Comparison of ENCODE assay signal across 19 mouse cellular contexts in the genomic region with DNA sequence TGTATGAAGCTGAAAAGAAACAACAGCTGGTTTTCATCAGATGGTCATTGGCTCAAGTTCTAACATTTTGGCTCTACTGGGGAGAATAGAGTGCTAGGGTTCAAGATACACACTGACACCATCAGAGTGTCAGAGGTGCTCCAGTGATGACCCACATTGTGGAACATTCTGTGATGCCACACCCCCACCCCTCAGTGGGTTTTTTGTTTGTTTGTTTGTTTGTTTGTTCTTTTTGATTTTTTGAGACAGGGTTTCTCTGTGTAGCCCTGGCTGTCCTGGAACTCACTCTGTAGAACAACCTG.
"Had no signal": no experiment of that assay in that cellular context is flagged by ENCODE, and none has a peak within 500 bp of the region (broad histone marks: within the 10 kb centered on the region; RNA-seq: fewer than 3 reads in every experiment).

No protein-coding gene starts in this region.

- ATAC-seq: intestine, embryonic 15.5 days; liver, embryonic 12.5 days had no signal

- H3K4me3 ChIP-seq: intestine, embryonic 15.5 days; layer of hippocampus, adult 2 months; limb, embryonic 15.5 days; liver, embryonic 12.5 days had no signal

- H3K4me2 ChIP-seq: intestine, embryonic 15.5 days; limb, embryonic 15.5 days; liver, embryonic 12.5 days; midbrain, embryonic 11.5 days had no signal

- DNase-seq: kidney, adult 18-20 months; kidney, adult 9 months; kidney, postnatal 25 days; layer of hippocampus, adult 9-11 months; lung, adult 2 months; lung, postnatal 4 days; right cerebral cortex, adult 18-20 months; right cerebral cortex, postnatal 14 days; right cerebral cortex, postnatal 4 days; thymus, adult 2 months; thymus, postnatal 14 days; thymus, postnatal 4 days had no signal

- H3K9me3 ChIP-seq: intestine, embryonic 15.5 days; limb, embryonic 15.5 days; liver, embryonic 12.5 days had no signal

- H3K27me3 ChIP-seq: intestine, embryonic 15.5 days; limb, embryonic 15.5 days; liver, embryonic 12.5 days had no signal

- H3K36me3 ChIP-seq: intestine, embryonic 15.5 days; limb, embryonic 15.5 days; liver, embryonic 12.5 days had no signal

- H3K9ac ChIP-seq: intestine, embryonic 15.5 days; limb, embryonic 15.5 days; liver, embryonic 12.5 days had no signal

- H3K27ac ChIP-seq: intestine, embryonic 15.5 days; kidney, postnatal 0 days; layer of hippocampus, adult 2 months; limb, embryonic 15.5 days; liver, embryonic 12.5 days; stomach, postnatal 0 days had no signal
